Mouse (Mus musculus) stomach, postnatal 0 days (tissue): ENCODE measurements around the gene Gm16181.
A peak's percentile ranks its signal among the peaks of the same experiment; 100 is the strongest.

Experiments
- CTCF ChIP-seq: IDR thresholded peaks from 2 replicates; pipeline ENCODE4 v1.5.1; 2016; ENCODE audit warnings: antibody characterized with exemption, low read depth, mild to moderate bottlenecking, moderate library complexity
- EP300 ChIP-seq: optimal IDR thresholded peaks from 2 replicates; pipeline ENCODE3; 2016; ENCODE audit warnings: antibody characterized with exemption

GRCm38 (mm10) chr17:35252619-35253292 is 32.1 kb downstream of the Gm16181 start:
- TF ChIP-seq EP300 = no peak
- TF ChIP-seq CTCF = peak; percentile 16
